ENCODE assay signal across 22 mouse cellular contexts in the genomic region with DNA sequence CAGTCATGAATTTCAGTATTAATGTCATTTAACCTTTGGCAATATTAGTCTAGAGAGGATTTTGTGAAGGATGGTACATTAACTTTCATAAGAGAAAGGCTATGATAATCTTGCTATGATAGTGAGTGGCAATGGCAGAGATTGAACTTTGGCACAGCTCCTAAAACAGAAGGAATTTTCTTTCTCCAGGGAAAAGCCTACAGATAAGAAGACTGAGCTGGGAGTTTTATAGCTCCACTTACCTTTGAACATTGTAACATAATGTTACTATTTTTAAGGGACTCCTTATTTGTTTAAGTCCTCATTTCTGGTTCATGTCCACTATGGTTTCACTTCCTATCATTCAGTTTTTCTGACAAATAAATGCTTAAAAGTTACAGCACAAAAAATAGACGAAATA.
DNase-seq lines count a peak whose midpoint lies in the region; ATAC-seq and TF ChIP-seq lines count a peak whose summit lies in the region.
"Had no signal": no experiment of that assay in that cellular context is flagged by ENCODE, and none has a peak within 500 bp of the region (broad histone marks: within the 10 kb centered on the region; RNA-seq: fewer than 3 reads in every experiment).

No protein-coding gene starts in this region.

- no peak for TF ChIP-seq CTCF in intestine, postnatal 0 days (IDR thresholded peaks at IDR 0.05; ENCODE audit: low read depth)

- 47% methylated on average over 1 of the region's 1 CpGs for WGBS in intestine, embryonic 15.5 days
- WGBS in intestine, postnatal 0 days = 31% methylated on average over 1 of the region's 1 CpGs
- 37% methylated on average over 1 of the region's 1 CpGs for WGBS in intestine, embryonic 16.5 days
- WGBS in hindbrain, embryonic 13.5 days = 68% methylated on average over 1 of the region's 1 CpGs

- no peaks in the 10 kb centered on the region for H3K27me3 ChIP-seq in intestine, embryonic 15.5 days (replicated peaks)
- no peaks in the 10 kb centered on the region for H3K27me3 ChIP-seq in intestine, postnatal 0 days (replicated peaks; ENCODE audit: control insufficient read depth, insufficient read depth, low read length)
- no peaks in the 10 kb centered on the region for H3K27me3 ChIP-seq in intestine, embryonic 16.5 days (replicated peaks; ENCODE audit: control insufficient read depth, insufficient read depth, low read length)
- H3K27me3 ChIP-seq in hindbrain, embryonic 13.5 days = no peaks in the 10 kb centered on the region
- H3K27me3 ChIP-seq: CH12.LX, Patski had no signal

- no peak overlapping the region for H3K27ac ChIP-seq in intestine, embryonic 15.5 days
- no peak overlapping the region for H3K27ac ChIP-seq in intestine, postnatal 0 days (ENCODE audit: low read depth, low read length)
- H3K27ac ChIP-seq in intestine, embryonic 16.5 days (ENCODE audit: low read length) = no peak overlapping the region
- no peak overlapping the region for H3K27ac ChIP-seq in hindbrain, embryonic 13.5 days

- no peak overlapping the region for H3K4me3 ChIP-seq in intestine, embryonic 15.5 days (replicated peaks)
- H3K4me3 ChIP-seq in intestine, postnatal 0 days (ENCODE audit: low read depth, low read length) = no peak overlapping the region
- H3K4me3 ChIP-seq in intestine, embryonic 16.5 days (ENCODE audit: low read length) = no peak overlapping the region
- H3K4me3 ChIP-seq in hindbrain, embryonic 13.5 days = no peak overlapping the region

- no peak overlapping the region for H3K4me2 ChIP-seq in intestine, embryonic 15.5 days (replicated peaks)
- H3K4me2 ChIP-seq in intestine, postnatal 0 days (replicated peaks; ENCODE audit: low read depth) = no peak overlapping the region
- H3K4me2 ChIP-seq in intestine, embryonic 16.5 days (ENCODE audit: low read depth, low read length) = no peak overlapping the region
- no peak overlapping the region for H3K4me2 ChIP-seq in hindbrain, embryonic 13.5 days

- no peaks in the 10 kb centered on the region for H3K36me3 ChIP-seq in intestine, embryonic 15.5 days
- H3K36me3 ChIP-seq in intestine, postnatal 0 days (ENCODE audit: control insufficient read depth, insufficient read depth) = no peaks in the 10 kb centered on the region
- no peaks in the 10 kb centered on the region for H3K36me3 ChIP-seq in intestine, embryonic 16.5 days (ENCODE audit: control insufficient read depth, insufficient read depth, low read length)
- H3K36me3 ChIP-seq in hindbrain, embryonic 13.5 days = no peaks in the 10 kb centered on the region
- H3K36me3 ChIP-seq: G1E had no signal

- H3K9me3 ChIP-seq in intestine, embryonic 15.5 days = no peaks in the 10 kb centered on the region
- H3K9me3 ChIP-seq in intestine, postnatal 0 days (ENCODE audit: control insufficient read depth) = no peaks in the 10 kb centered on the region
- no peaks in the 10 kb centered on the region for H3K9me3 ChIP-seq in intestine, embryonic 16.5 days (ENCODE audit: control insufficient read depth, low read length)
- H3K9me3 ChIP-seq in hindbrain, embryonic 13.5 days = no peaks in the 10 kb centered on the region
- H3K9me3 ChIP-seq: G1E had no signal

- peak; percentile 10 for DNase-seq in A20 (ENCODE audit: low read depth, low spot score)
- DNase-seq in left cerebral cortex, postnatal 10 days (ENCODE audit: extremely low spot score in 1 of 2, low spot score in 2 of 2) = no peak
- DNase-seq: adrenal gland, adult 2 months; adrenal gland, adult 8-10 months; adrenal gland, postnatal 10 days; adrenal gland, postnatal 14 days; adrenal gland, postnatal 25 days; adrenal gland, postnatal 36 days; B cell, adult 2 months; cerebellum, adult 11 months; cerebellum, adult 11-12 months; cerebellum, adult 18-20 months; cerebellum, adult 2 months had no signal

- intact Hi-C loops in left cerebral cortex, postnatal 10 days (cut with DNase I) = no loop called here

- H3K9ac ChIP-seq in intestine, embryonic 15.5 days = no peak overlapping the region
- H3K9ac ChIP-seq in intestine, postnatal 0 days (ENCODE audit: low read depth, low read length) = no peak overlapping the region
- H3K9ac ChIP-seq in intestine, embryonic 16.5 days (ENCODE audit: low read depth, low read length) = no peak overlapping the region
- no peak overlapping the region for H3K9ac ChIP-seq in hindbrain, embryonic 13.5 days

- peak; percentile 78 for ATAC-seq in intestine, embryonic 15.5 days
- ATAC-seq in intestine, postnatal 0 days = no peak
- ATAC-seq in intestine, embryonic 16.5 days = peak; percentile 87
- no peak for ATAC-seq in hindbrain, embryonic 13.5 days (ENCODE audit: low FRiP score)
- ATAC-seq: activated CD4-positive, CD25-positive, alpha-beta regulatory T cell, adult 4 months; CD4-positive, CD25-positive, alpha-beta regulatory T cell, adult 4 months; Patski had no signal

- H3K4me1 ChIP-seq in intestine, embryonic 15.5 days (replicated peaks) = no peaks in the 10 kb centered on the region
- no peaks in the 10 kb centered on the region for H3K4me1 ChIP-seq in intestine, postnatal 0 days (replicated peaks; ENCODE audit: control insufficient read depth, insufficient read depth, low read length)
- no peaks in the 10 kb centered on the region for H3K4me1 ChIP-seq in intestine, embryonic 16.5 days (ENCODE audit: control insufficient read depth, insufficient read depth, low read length)
- H3K4me1 ChIP-seq in hindbrain, embryonic 13.5 days (replicated peaks) = no peaks in the 10 kb centered on the region

Comparison
In these comparisons a context has a peak if more than half of its experiments do, and no peak if none do; other contexts are left out.
1. ATAC-seq: peak in intestine, embryonic 15.5 days (single experiment) and intestine, embryonic 16.5 days (single experiment); none in intestine, postnatal 0 days (single experiment) and hindbrain, embryonic 13.5 days (single experiment).